Comparison of ENCODE assay signal across 8 mouse cellular contexts in the genomic region with DNA sequence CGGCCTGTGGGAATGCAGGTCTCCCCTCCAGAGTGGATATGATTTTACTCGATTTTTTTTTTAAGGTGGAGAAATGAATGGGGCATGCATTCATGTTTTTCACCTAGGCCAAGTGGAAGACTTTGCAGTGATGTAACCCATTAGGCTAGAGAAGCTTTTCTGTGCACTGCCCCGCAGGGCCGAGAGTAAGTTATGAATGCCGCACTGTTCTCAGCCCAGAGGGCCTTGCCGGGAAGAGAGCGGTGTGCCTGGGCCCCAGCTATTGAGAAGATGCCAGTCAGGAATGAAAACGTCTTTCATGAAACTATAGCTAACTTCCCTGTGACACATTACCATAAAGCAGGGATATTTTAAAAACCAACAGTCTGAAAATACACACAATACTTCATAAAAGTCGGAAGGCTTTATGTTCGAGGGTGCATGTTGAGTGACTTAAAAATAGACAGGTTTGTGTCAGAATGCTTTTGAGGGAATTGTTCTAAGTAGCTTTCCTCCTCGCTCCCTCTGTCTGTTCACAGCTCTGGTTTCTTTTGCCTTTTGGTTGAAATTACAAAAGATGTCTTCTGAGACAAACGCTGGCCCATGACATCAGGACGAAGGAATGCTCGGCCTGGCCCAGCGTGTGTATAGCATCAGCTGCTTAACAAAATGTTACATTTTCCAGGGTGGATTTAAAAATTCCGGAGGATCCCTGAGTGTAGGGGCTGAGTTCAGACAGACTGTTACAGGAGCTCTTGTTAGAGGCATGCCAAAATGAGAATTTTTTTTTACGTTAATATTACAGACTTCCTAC. TPM values are rescaled to one million over a fixed set of nuclear protein-coding genes. Genes with fewer than 3 reads are reported as not detected.
DNase-seq lines count a peak whose midpoint lies in the region; ATAC-seq lines count a peak whose summit lies in the region.

No protein-coding gene starts in this region.

- no peaks in the 10 kb centered on the region for H3K9me3 ChIP-seq in forebrain, embryonic 16.5 days (ENCODE audit: control insufficient read depth, low read length)

- H3K9ac ChIP-seq in forebrain, embryonic 16.5 days (replicated peaks; ENCODE audit: low read depth, low read length), result peak overlapping the region; percentile 29; the same call in 1 of the 2 replicates

- H3K4me1 ChIP-seq in forebrain, embryonic 16.5 days (replicated peaks; ENCODE audit: control insufficient read depth, insufficient read depth, low read length), result peaks cover 16% of the 10 kb centered on the region

- 7% methylated on average over 17 of the region's 17 CpGs for WGBS in forebrain, embryonic 16.5 days

- H3K27ac ChIP-seq in forebrain, embryonic 16.5 days (ENCODE audit: low read length), result peak overlapping the region; percentile 58

- no peak for ATAC-seq in cerebellum, adult (ENCODE audit: insufficient number of reproducible peaks, low FRiP score, low TSS enrichment)
- peak; percentile 95 for ATAC-seq in forebrain, embryonic 16.5 days
- ATAC-seq in inflammation-experienced regulatory T-cells, adult 6 months, result no peak

- DNase-seq in cerebellum, postnatal 10 days, result peak; percentile 16 to 37
- peak; percentile 89 for DNase-seq in Muller cell, postnatal 12 days (ENCODE audit: inconsistent ontology term)
- DNase-seq in mesoderm, embryonic 11.5 days (ENCODE audit: low read depth, low spot score), result peak; percentile 62
- DNase-seq in kidney, postnatal 4 days, result no peak
- no peak for DNase-seq in kidney, postnatal 25 days

- H3K4me3 ChIP-seq in forebrain, embryonic 16.5 days (replicated peaks; ENCODE audit: low read length), result no peak overlapping the region

- peak overlapping the region; percentile 33 for H3K4me2 ChIP-seq in forebrain, embryonic 16.5 days (ENCODE audit: low read length)

- H3K27me3 ChIP-seq in forebrain, embryonic 16.5 days (replicated peaks; ENCODE audit: control insufficient read depth, insufficient read depth, low read length), result no peaks in the 10 kb centered on the region

- H3K36me3 ChIP-seq in forebrain, embryonic 16.5 days (ENCODE audit: control insufficient read depth, insufficient read depth), result no peaks in the 10 kb centered on the region

RNA-seq across cellular contexts. Expression of a gene that starts 44.2 kb away (rescaled TPM):
- 17.7 and 17.9 TPM in 2 replicates for polyA plus RNA-seq in forebrain, embryonic 16.5 days (2015; fragmentation: Nextera tagmentation; extraction: Ambion mirVana)
- under 1 TPM in 1 of 3 experiments, not detected in 2; 0.09 TPM for polyA plus RNA-seq in inflammation-experienced regulatory T-cells, adult 6 months (2017; shearing (Covaris generic))

Comparison
In these comparisons a context has a peak if more than half of its experiments do, and no peak if none do; other contexts are left out.
1. DNase-seq: peak in cerebellum, postnatal 10 days (2 of 2), Muller cell, postnatal 12 days (single experiment) and mesoderm, embryonic 11.5 days (single experiment); none in kidney, postnatal 4 days (0 of 2) and kidney, postnatal 25 days (0 of 2).
2. RNA of a gene that starts 44.2 kb away (polyA plus RNA-seq): 17.7 to 17.9 TPM in forebrain, embryonic 16.5 days; 0.09 TPM in inflammation-experienced regulatory T-cells, adult 6 months; every median in the first group is over 10 times any median in the second.